Mouse (Mus musculus): ENCODE data around the gene Pik3r1. TPM values are rescaled to one million over a fixed set of nuclear protein-coding genes. Genes with fewer than 3 reads are reported as not detected.

Gene Pik3r1
- polyA plus RNA-seq, 1 experiment from 2014 or later: 14.8 TPM

DNA sequence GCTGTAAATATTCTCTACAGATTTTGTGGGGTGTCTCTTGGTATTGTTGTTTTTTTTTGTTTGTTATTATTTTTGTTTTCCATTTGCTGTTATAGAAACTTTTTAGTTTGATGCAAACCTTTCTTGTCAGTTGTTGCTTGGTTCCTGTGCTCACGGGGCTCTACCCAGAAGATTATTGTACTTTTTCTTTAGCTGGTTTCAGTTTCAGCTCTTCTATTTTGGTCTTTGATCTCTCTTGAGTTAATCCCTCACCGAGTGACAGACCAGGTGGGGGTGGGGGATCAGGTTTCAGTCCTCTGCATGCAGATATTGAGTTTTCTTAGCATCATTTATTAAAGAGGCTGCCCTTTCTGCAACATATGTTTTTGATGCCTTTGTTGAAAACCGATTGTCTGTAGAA, 99.2 kb downstream of the Pik3r1 start:
- Histone ChIP-seq H3K9me3 (replicated peaks) (no peaks in the 10 kb centered on the region), H3K9ac (no peak overlapping the region), H3K4me1 (replicated peaks) (no peaks in the 10 kb centered on the region), H3K27me3 (replicated peaks) (no peaks in the 10 kb centered on the region), H3K4me2 (no peak overlapping the region), H3K27ac (ENCODE audit: poor library complexity, severe bottlenecking) (no peak overlapping the region), H3K4me3 (no peak overlapping the region), H3K36me3 (no peaks in the 10 kb centered on the region)
- no peak for ATAC-seq (ENCODE audit: insufficient number of reproducible peaks, low FRiP score)
- WGBS: 44% methylated on average over 3 of the region's 3 CpGs

DNA sequence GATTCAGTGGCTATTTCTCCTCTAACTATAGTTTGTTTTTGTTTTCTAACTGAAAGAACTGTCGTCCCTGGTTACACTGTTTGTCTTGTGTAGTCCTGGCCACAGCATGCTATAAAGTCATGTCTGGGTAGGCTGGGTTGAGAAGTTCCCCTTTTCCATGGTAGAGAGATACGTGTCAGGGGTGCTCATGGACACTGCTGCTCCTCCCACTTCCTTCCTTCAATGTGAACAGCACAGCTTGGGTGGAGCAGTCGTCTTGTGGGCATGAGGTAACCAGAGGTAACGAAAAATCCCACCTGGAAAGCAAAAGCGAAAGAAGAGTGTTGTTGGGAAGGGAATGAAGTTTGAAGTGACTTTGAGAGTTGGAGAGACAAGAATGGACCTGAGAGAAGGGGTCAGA, 104.0 kb downstream of the Pik3r1 start:
- Histone ChIP-seq H3K4me2 (no peak overlapping the region), H3K4me1 (replicated peaks) (0 out of 2 replicates have a peak, but pooled peaks cover 2% of the 10 kb centered on the region), H3K27ac (ENCODE audit: poor library complexity, severe bottlenecking) (no peak overlapping the region), H3K9ac (no peak overlapping the region), H3K9me3 (replicated peaks) (no peaks in the 10 kb centered on the region), H3K4me3 (no peak overlapping the region), H3K27me3 (replicated peaks) (no peaks in the 10 kb centered on the region), H3K36me3 (no peaks in the 10 kb centered on the region)
- WGBS: 69% methylated on average over 5 of the region's 5 CpGs
- no peak for ATAC-seq (ENCODE audit: insufficient number of reproducible peaks, low FRiP score)

DNA sequence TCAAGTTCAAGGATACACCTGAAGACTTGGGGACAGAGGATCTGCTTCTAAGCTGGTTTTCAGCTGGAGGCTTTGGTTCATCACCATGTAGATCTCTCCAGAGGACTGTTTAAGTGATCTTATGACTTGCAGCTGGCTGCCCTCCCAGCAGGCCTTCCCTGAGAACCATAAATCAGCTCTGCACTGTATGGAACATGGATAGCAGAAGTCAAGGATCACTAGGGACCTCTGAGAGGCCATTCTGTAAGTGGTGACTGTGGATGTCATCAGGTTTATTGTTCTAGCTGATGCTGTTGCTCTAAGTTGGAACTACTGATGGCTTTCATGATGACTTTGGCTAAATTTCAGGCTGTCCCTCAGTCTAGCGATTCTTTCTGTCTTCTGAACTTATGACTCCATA, 105.1 kb downstream of the Pik3r1 start:
- no peak for ATAC-seq (ENCODE audit: insufficient number of reproducible peaks, low FRiP score)
- Histone ChIP-seq H3K4me1 (replicated peaks) (0 out of 2 replicates have a peak, but pooled peaks cover 6% of the 10 kb centered on the region), H3K9me3 (replicated peaks) (no peaks in the 10 kb centered on the region), H3K4me3 (no peak overlapping the region), H3K27ac (ENCODE audit: poor library complexity, severe bottlenecking) (no peak overlapping the region), H3K36me3 (no peaks in the 10 kb centered on the region), H3K9ac (no peak overlapping the region), H3K4me2 (no peak overlapping the region), H3K27me3 (replicated peaks) (no peaks in the 10 kb centered on the region)
- WGBS: 68% methylated on average over 1 of the region's 1 CpGs

DNA sequence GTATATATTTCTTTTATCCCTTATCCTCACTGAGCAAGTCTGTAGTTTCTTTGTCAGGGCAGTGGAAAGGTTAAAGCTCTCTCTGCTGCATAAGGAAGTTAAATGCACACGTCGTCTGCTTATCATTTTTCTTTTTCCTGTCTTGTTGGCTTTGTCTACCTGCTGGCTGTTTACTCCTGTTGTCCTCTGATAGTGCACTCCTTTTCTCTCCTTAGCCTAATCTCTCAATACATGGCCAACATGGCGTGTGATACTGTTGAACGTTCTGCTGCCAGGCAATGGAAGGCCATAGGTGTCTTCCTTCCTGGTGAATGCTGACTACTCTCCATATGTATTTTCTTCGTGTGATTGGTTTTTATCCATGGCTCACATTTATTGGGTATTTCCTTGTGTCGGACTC, 106.5 kb downstream of the Pik3r1 start:
- no peak overlapping the region for H3K27ac ChIP-seq (ENCODE audit: poor library complexity, severe bottlenecking)
- ATAC-seq (ENCODE audit: insufficient number of reproducible peaks, low FRiP score): no peak
- no peak overlapping the region for H3K4me3 ChIP-seq
- no peak overlapping the region for H3K9ac ChIP-seq
- no peak overlapping the region for H3K4me2 ChIP-seq
- no peaks in the 10 kb centered on the region for H3K27me3 ChIP-seq (replicated peaks)
- H3K36me3 ChIP-seq: no peaks in the 10 kb centered on the region
- WGBS: 68% methylated on average over 6 of the region's 6 CpGs
- H3K4me1 ChIP-seq (replicated peaks): peaks cover 14% of the 10 kb centered on the region; the same call in 1 of the 2 replicates
- no peaks in the 10 kb centered on the region for H3K9me3 ChIP-seq (replicated peaks)

GRCm38 (mm10) chr13:101660187-101660586, 107.8 kb downstream of the Pik3r1 start:
- H3K36me3 ChIP-seq: no peaks in the 10 kb centered on the region
- no peak overlapping the region for H3K9ac ChIP-seq
- no peaks in the 10 kb centered on the region for H3K9me3 ChIP-seq (replicated peaks)
- peaks cover 14% of the 10 kb centered on the region; the same call in 1 of the 2 replicates for H3K4me1 ChIP-seq (replicated peaks)
- no peak overlapping the region for H3K27ac ChIP-seq (ENCODE audit: poor library complexity, severe bottlenecking)
- no peak for ATAC-seq (ENCODE audit: insufficient number of reproducible peaks, low FRiP score)
- no peak overlapping the region for H3K4me3 ChIP-seq
- WGBS: 88% methylated on average over 2 of the region's 2 CpGs
- H3K27me3 ChIP-seq (replicated peaks): no peaks in the 10 kb centered on the region
- H3K4me2 ChIP-seq: no peak overlapping the region

DNA sequence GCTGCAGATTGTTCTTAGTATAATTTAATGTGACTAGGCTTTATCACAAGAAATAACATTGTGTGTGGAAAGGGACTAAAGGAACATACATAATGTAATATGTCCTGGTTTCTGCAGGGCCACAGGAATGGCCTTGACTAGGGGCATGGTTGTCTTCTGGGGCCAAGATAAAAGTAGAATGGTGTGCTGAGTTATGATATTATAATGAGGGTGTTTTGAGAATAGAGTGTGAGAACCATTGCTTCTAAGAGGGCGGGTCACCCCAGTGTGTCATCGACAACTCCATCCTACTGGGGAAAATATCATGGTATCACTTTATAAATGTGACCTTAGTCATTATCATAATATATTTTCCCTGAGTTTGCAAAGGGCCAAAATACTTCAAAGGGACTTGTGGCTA, 115.9 kb downstream of the Pik3r1 start:
- Histone ChIP-seq H3K9me3 (replicated peaks) (no peaks in the 10 kb centered on the region), H3K27ac (ENCODE audit: poor library complexity, severe bottlenecking) (no peak overlapping the region), H3K4me2 (no peak overlapping the region), H3K4me1 (replicated peaks) (peaks cover 3% of the 10 kb centered on the region; the same call in 1 of the 2 replicates), H3K27me3 (replicated peaks) (no peaks in the 10 kb centered on the region), H3K36me3 (no peaks in the 10 kb centered on the region), H3K4me3 (no peak overlapping the region), H3K9ac (no peak overlapping the region)
- 91% methylated on average over 2 of the region's 2 CpGs for WGBS
- ATAC-seq (ENCODE audit: insufficient number of reproducible peaks, low FRiP score): no peak

- no peaks in the 10 kb centered on the region for H3K4me1 ChIP-seq (replicated peaks)
- no peak overlapping the region for H3K27ac ChIP-seq (ENCODE audit: poor library complexity, severe bottlenecking)
- no peaks in the 10 kb centered on the region for H3K27me3 ChIP-seq (replicated peaks)
- H3K9ac ChIP-seq: no peak overlapping the region
- H3K36me3 ChIP-seq: no peaks in the 10 kb centered on the region
- no peaks in the 10 kb centered on the region for H3K9me3 ChIP-seq (replicated peaks)
- no peak overlapping the region for H3K4me2 ChIP-seq
- ATAC-seq (ENCODE audit: insufficient number of reproducible peaks, low FRiP score): no peak
- no peak overlapping the region for H3K4me3 ChIP-seq
- WGBS: 71% methylated on average over 2 of the region's 2 CpGs
Measured at GRCm38 (mm10) chr13:101641632-101642031, 126.4 kb downstream of the Pik3r1 start.

DNA sequence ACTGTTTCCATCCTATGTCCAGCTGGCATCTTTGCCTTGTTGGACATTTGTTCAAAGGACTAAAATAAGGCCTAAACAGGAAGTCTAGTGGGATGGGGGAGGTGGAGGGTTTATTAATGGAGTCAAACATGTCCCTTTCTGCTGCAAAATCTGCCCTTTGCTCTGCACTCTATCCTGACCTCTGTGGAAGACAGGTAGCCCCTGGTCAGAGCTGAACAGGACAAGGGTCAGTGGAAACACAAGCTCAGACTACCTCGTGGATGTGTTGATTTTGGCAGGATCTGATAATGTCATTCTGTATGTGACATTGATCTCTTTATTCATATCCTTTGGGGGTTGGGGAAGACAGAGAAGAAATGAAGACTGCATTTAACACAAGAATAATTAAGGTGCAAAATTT, 132.2 kb downstream of the Pik3r1 start:
- Histone ChIP-seq H3K27me3 (replicated peaks) (no peaks in the 10 kb centered on the region), H3K9ac (no peak overlapping the region), H3K27ac (ENCODE audit: poor library complexity, severe bottlenecking) (no peak overlapping the region), H3K4me2 (no peak overlapping the region), H3K36me3 (no peaks in the 10 kb centered on the region), H3K9me3 (replicated peaks) (no peaks in the 10 kb centered on the region), H3K4me3 (no peak overlapping the region), H3K4me1 (replicated peaks) (no peaks in the 10 kb centered on the region)
- WGBS: 44% methylated on average over 1 of the region's 1 CpGs
- ATAC-seq (ENCODE audit: insufficient number of reproducible peaks, low FRiP score): no peak

DNA sequence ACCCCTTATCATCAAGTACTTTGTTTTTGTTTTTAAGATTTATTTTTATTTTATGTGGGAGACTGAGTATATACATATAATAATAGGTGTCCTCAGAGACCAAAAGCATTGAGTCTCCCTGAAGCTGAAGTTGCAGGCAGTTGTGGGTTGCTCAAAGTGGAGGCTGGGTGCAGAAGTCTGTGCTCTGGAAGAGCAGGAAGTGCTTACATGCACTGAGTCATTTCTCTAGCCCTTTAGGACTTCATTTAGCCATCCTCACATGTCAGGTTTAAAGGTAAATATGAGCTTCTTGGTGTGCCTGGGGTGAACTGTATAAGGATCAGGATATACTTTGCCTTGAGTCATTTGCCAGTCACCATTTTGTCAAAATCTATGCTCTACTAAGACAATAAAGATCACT, 133.6 kb downstream of the Pik3r1 start:
- no peak overlapping the region for H3K27ac ChIP-seq (ENCODE audit: poor library complexity, severe bottlenecking)
- no peak overlapping the region for H3K4me3 ChIP-seq

GRCm38 (mm10) chr13:101633620-101634019, 134.4 kb downstream of the Pik3r1 start:
- Histone ChIP-seq H3K36me3 (no peaks in the 10 kb centered on the region), H3K4me3 (no peak overlapping the region), H3K9ac (no peak overlapping the region), H3K9me3 (replicated peaks) (no peaks in the 10 kb centered on the region), H3K27ac (ENCODE audit: poor library complexity, severe bottlenecking) (no peak overlapping the region), H3K27me3 (replicated peaks) (no peaks in the 10 kb centered on the region), H3K4me1 (replicated peaks) (no peaks in the 10 kb centered on the region), H3K4me2 (no peak overlapping the region)
- ATAC-seq (ENCODE audit: insufficient number of reproducible peaks, low FRiP score): no peak

More for the DNA sequence above, 133.6 kb downstream of the Pik3r1 start:
- Histone ChIP-seq H3K36me3 (no peaks in the 10 kb centered on the region), H3K9ac (no peak overlapping the region), H3K4me1 (replicated peaks) (no peaks in the 10 kb centered on the region), H3K27me3 (replicated peaks) (no peaks in the 10 kb centered on the region), H3K4me2 (no peak overlapping the region), H3K9me3 (replicated peaks) (no peaks in the 10 kb centered on the region)
- ATAC-seq (ENCODE audit: insufficient number of reproducible peaks, low FRiP score): no peak

- WGBS: 42% methylated on average over 4 of the region's 4 CpGs
Measured at GRCm38 (mm10) chr13:101632771-101633170, 135.2 kb downstream of the Pik3r1 start.

DNA sequence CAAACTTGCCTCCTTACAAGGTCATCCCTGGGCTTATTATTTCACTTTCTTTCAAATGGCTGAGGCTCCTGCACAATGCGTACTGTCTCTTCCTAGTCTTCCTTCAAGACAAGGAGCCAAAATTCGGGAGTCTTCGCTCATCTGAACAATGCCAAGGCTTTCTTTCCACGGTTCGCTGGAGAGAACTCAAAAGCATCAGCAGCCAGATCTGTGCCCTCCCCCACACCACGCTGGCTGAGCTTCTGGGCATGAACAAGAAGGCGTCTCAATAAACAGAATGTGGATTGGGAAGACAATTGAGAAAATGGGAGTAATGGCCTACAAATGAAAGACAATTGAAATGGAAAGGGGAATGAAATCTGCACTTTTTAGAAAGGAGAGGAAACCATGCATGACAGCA, 136.5 kb downstream of the Pik3r1 start:
- 85% methylated on average over 7 of the region's 7 CpGs for WGBS
- ATAC-seq (ENCODE audit: insufficient number of reproducible peaks, low FRiP score): no peak
- Histone ChIP-seq H3K27me3 (replicated peaks) (no peaks in the 10 kb centered on the region), H3K27ac (ENCODE audit: poor library complexity, severe bottlenecking) (no peak overlapping the region), H3K4me2 (no peak overlapping the region), H3K9ac (no peak overlapping the region), H3K9me3 (replicated peaks) (no peaks in the 10 kb centered on the region), H3K36me3 (no peaks in the 10 kb centered on the region), H3K4me3 (no peak overlapping the region), H3K4me1 (replicated peaks) (no peaks in the 10 kb centered on the region)

More at GRCm38 (mm10) chr13:101632771-101633170, 135.2 kb downstream of the Pik3r1 start:
- H3K27ac ChIP-seq (ENCODE audit: poor library complexity, severe bottlenecking): no peak overlapping the region
- no peaks in the 10 kb centered on the region for H3K27me3 ChIP-seq (replicated peaks)
- H3K9ac ChIP-seq: no peak overlapping the region
- no peak overlapping the region for H3K4me3 ChIP-seq
- no peaks in the 10 kb centered on the region for H3K36me3 ChIP-seq
- no peaks in the 10 kb centered on the region for H3K4me1 ChIP-seq (replicated peaks)
- H3K4me2 ChIP-seq: no peak overlapping the region
- no peaks in the 10 kb centered on the region for H3K9me3 ChIP-seq (replicated peaks)
- no peak for ATAC-seq (ENCODE audit: insufficient number of reproducible peaks, low FRiP score)

Measured in heart, embryonic 12.5 days (tissue).